Mouse (Mus musculus) lung, adult 2 months (tissue): ENCODE measurements at regions not wholly inside any gene's neighbourhood (a gene's known extent, or its start where the extent isn't known, plus 50 kb on each side); places are given as distances from the start of the nearest gene placed in this dataset.

ENCODE experiments used
- CTCF ChIP-seq: fragments of 200-500 bp; IDR thresholded peaks from 2 replicates; pipeline ENCODE4 v1.5.1; 2011; ENCODE audit warnings: mild to moderate bottlenecking, low read length, control low read depth; ENCODE audit not compliant: insufficient read depth
- POLR2A ChIP-seq: fragments of 200-500 bp; IDR thresholded peaks from 2 replicates; pipeline ENCODE4 v1.6.1; 2011; ENCODE audit warnings: low read depth, mild to moderate bottlenecking, control low read depth, low read length, borderline replicate concordance; ENCODE audit errors: extremely low read depth

DNA sequence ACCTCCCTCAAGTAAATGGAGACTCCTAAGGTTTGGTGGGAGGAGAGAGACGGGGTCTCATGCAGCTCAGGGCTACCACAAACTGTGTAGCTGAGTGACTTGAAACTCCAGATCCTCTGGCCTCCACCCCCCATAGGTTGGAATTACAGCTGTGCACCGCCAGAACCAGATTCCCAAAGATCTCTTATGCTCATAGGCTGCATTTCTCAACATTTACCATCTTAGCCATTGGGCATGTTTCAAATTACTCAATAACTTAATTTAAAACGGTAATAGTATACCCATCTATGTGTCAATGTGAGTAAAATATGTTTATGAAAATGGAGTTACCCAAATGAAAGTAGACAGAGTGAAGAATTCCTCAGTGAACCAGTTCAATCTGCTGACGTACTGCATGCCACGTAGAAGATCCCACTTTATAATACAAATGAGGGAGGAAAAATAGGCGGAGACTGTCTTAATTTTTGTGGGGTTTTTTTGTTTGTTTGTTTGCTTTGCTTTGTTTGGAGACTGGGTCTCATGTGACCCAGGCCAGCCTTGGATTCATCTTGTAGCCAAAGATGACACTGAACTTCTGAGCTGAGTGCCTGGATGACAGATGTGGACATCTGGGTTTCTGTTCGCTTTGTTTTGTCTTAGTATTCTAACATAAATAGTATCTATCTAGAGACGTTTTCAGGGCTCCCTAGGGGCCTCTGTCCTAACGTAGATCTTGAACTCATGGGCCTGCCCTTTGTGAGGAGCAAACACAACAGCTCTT is 79.1 kb downstream of the Rhob start:
- no peak for TF ChIP-seq CTCF
- TF ChIP-seq POLR2A: no peak
